Mouse (Mus musculus) G1E (cell line): ENCODE results near the gene Shld2. TPM values are rescaled to one million over a fixed set of nuclear protein-coding genes. Genes with fewer than 3 reads are reported as not detected.
"Not testable (repeated sequence)": the region's sequence is repeated elsewhere in the genome, so short reads cannot be mapped to it uniquely, and the experiment has no call there.

Experiments used
- ATAC-seq: 2 replicates; pipeline ENCODE4 v1.8.0; 2016; ENCODE audit warnings: mild to moderate bottlenecking; ENCODE audit not compliant: insufficient number of reproducible peaks, poor library complexity, low FRiP score, severe bottlenecking; ENCODE audit errors: extremely low read depth
- DNase-seq: peaks from one replicate; pipeline ENCODE4 v3.0.0; 2012; ENCODE audit warnings: low spot score
- H3K27me3 ChIP-seq: 2 replicates; pipeline ENCODE4 v1.6.1; 2012; ENCODE audit warnings: mild to moderate bottlenecking, low read length, inconsistent platforms; ENCODE audit not compliant: insufficient read depth
- H3K36me3 ChIP-seq: replicated peaks from 2 replicates; pipeline ENCODE3; 2012; ENCODE audit warnings: mild to moderate bottlenecking, inconsistent platforms
- H3K4me1 ChIP-seq: 2 replicates; pipeline ENCODE4 v1.6.1; 2012; ENCODE audit warnings: low read depth, low read length, inconsistent platforms, mixed read lengths; ENCODE audit not compliant: insufficient read depth
- H3K4me3 ChIP-seq: 2 replicates; pipeline ENCODE4 v1.5.1; 2012; ENCODE audit warnings: low read depth, mild to moderate bottlenecking, inconsistent platforms, low read length, moderate library complexity, mixed read lengths
- H3K9me3 ChIP-seq: replicated peaks from 2 replicates; pipeline ENCODE4 v1.6.1; 2012; ENCODE audit warnings: inconsistent platforms
- CTCF ChIP-seq: IDR thresholded peaks from 2 replicates; pipeline ENCODE4 v1.5.1; 2012; ENCODE audit warnings: low read depth, low read length, inconsistent platforms, mixed read lengths
- GATA1 ChIP-seq: IDR thresholded peaks from 2 replicates; pipeline ENCODE4 v1.6.1; 2012; ENCODE audit warnings: borderline replicate concordance, low read length, inconsistent platforms, mixed read lengths
- GATA2 ChIP-seq: IDR thresholded peaks from 2 replicates; pipeline ENCODE4 v1.6.1; 2012; ENCODE audit warnings: low read depth, low read length, inconsistent platforms, borderline replicate concordance
- POLR2AphosphoS5 ChIP-seq: IDR thresholded peaks from 2 replicates; pipeline ENCODE4 v1.6.1; 2012; ENCODE audit warnings: low read depth, low read length, inconsistent platforms; ENCODE audit not compliant: insufficient replicate concordance
- TAL1 ChIP-seq: conservative IDR thresholded peaks from 2 replicates; pipeline ENCODE4 v1.6.1; 2012; ENCODE audit warnings: low read depth, low read length, inconsistent platforms, mixed read lengths
- polyA plus RNA-seq: library from polyadenylated mRNA; stranded (reverse); fragments of >175 nt; gene quantifications from 2 replicates; pipeline ENCODE4 v1.2.3, GENCODE M21; 2012
- total RNA-seq, 2 experiments: library from RNA; stranded (forward) in 1 of 2; stranded (reverse) in 1 of 2; fragments of 200-1000 nt in 1 of 2; fragments of >200 nt in 1 of 2; fragmentation: Nextera tagmentation in 1 of 2; gene quantifications; 2 replicates each; pipeline ENCODE4 v1.2.3; 2014 to 2017

Shld2 gene
- total and polyA plus RNA-seq, 3 experiments: 6.2 to 24.2 (median 14.6) TPM

DNA sequence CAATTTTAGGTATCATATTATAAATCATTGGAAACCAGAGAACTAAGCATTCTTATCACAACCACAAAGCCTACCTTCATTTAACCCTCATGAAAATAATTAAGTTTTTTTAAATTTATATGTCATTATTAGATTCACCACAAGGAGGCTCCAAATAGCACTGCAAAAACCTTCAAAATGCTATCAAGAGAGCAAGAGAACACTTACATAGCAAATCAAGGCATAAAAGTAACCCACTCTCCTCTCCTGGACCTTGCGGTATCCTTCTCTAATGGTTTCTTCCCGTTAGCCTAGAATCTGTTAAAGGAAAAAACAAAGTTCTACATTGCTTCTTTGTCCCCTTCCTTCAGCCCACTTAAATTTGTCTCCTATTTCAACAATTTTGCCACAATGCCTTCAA is 37.0 kb downstream of the Shld2 start:
- peaks cover 4% of the 10 kb centered on the region for H3K36me3 ChIP-seq
- H3K27me3 ChIP-seq: no peaks in the 10 kb centered on the region
- H3K9me3 ChIP-seq: no peaks in the 10 kb centered on the region
- no peaks in the 10 kb centered on the region for H3K4me1 ChIP-seq
- no peak for ATAC-seq
- no peak overlapping the region for H3K4me3 ChIP-seq
- TF ChIP-seq GATA1: no peak
- TF ChIP-seq POLR2AphosphoS5: no peak
- TF ChIP-seq GATA2: no peak
- TF ChIP-seq CTCF: no peak
- TF ChIP-seq TAL1: no peak
- DNase-seq: no peak

GRCm38 (mm10) chr14:34268046-34268445 is 42.2 kb downstream of the Shld2 start:
- Histone ChIP-seq H3K27me3 (no peaks in the 10 kb centered on the region), H3K36me3 (peaks cover 11% of the 10 kb centered on the region), H3K4me3 (no peak overlapping the region), H3K4me1 (no peaks in the 10 kb centered on the region), H3K9me3 (no peaks in the 10 kb centered on the region)
- TF ChIP-seq GATA2: no peak
- no peak for TF ChIP-seq CTCF
- TF ChIP-seq GATA1: no peak
- TF ChIP-seq TAL1: no peak
- no peak for TF ChIP-seq POLR2AphosphoS5
- DNase-seq (no peak), ATAC-seq (no peak)

GRCm38 (mm10) chr14:34258525-34258924 is 51.8 kb downstream of the Shld2 start:
- not testable (repeated sequence) for ATAC-seq, DNase-seq, H3K36me3 ChIP-seq, H3K4me1 ChIP-seq, H3K27me3 ChIP-seq, H3K9me3 ChIP-seq, H3K4me3 ChIP-seq

GRCm38 (mm10) chr14:34253261-34253660 is 57.0 kb downstream of the Shld2 start:
- no peak overlapping the region for H3K4me3 ChIP-seq
- no peaks in the 10 kb centered on the region for H3K4me1 ChIP-seq
- no peak for TF ChIP-seq GATA2
- TF ChIP-seq GATA1: no peak
- TF ChIP-seq POLR2AphosphoS5: no peak
- TF ChIP-seq TAL1: no peak
- no peak for TF ChIP-seq CTCF
- no peaks in the 10 kb centered on the region for H3K27me3 ChIP-seq
- H3K36me3 ChIP-seq: peaks cover 7% of the 10 kb centered on the region
- DNase-seq (no peak), ATAC-seq (no peak)
- H3K9me3 ChIP-seq: no peaks in the 10 kb centered on the region

GRCm38 (mm10) chr14:34252470-34253145 is 57.7 kb downstream of the Shld2 start:
- ATAC-seq (no peak), DNase-seq (no peak)
- H3K4me3 ChIP-seq: no peak overlapping the region
- H3K9me3 ChIP-seq: no peaks in the 10 kb centered on the region
- H3K27me3 ChIP-seq: no peaks in the 10 kb centered on the region
- no peaks in the 10 kb centered on the region for H3K4me1 ChIP-seq
- H3K36me3 ChIP-seq: peaks cover 7% of the 10 kb centered on the region
- TF ChIP-seq GATA2 (no peak), TAL1 (no peak), POLR2AphosphoS5 (no peak)

DNA sequence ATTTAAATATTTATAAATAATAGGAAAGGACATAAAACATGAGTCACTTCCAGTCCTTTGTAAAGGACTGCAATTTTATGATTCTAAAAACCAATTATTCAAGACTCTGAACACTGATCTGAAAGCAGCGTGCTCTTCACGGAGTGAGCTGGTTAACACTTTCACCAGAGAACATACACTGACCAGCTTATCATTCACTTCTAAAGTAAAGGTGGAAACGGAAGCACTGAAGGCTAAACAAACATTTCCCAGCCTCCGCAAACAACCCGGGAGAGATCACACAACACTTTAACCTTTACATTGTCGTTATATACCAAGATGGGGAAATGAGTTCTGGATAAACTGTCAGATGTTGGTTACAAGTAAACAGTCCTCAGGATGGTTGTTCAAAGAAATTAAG is 69.6 kb downstream of the Shld2 start:
- no peak overlapping the region for H3K4me3 ChIP-seq
- no peaks in the 10 kb centered on the region for H3K9me3 ChIP-seq
- TF ChIP-seq TAL1 (no peak), GATA2 (no peak), GATA1 (no peak), CTCF (no peak), POLR2AphosphoS5 (no peak)
- DNase-seq: no peak
- no peaks in the 10 kb centered on the region for H3K27me3 ChIP-seq
- H3K4me1 ChIP-seq: no peaks in the 10 kb centered on the region
- ATAC-seq: no peak
- peaks cover 40% of the 10 kb centered on the region for H3K36me3 ChIP-seq

- DNase-seq: no peak
Observed at GRCm38 (mm10) chr14:34240263-34240662, 70.0 kb downstream of the Shld2 start.

More at GRCm38 (mm10) chr14:34240263-34240662, 70.0 kb downstream of the Shld2 start:
- TF ChIP-seq GATA2 (no peak), POLR2AphosphoS5 (no peak), TAL1 (no peak)
- H3K4me3 ChIP-seq: no peak overlapping the region
- peaks cover 44% of the 10 kb centered on the region for H3K36me3 ChIP-seq
- ATAC-seq: no peak
- no peaks in the 10 kb centered on the region for H3K4me1 ChIP-seq
- H3K9me3 ChIP-seq: no peaks in the 10 kb centered on the region
- H3K27me3 ChIP-seq: no peaks in the 10 kb centered on the region
